Mouse (Mus musculus) layer of hippocampus, postnatal 25 days (tissue): ENCODE data around the gene 1810055G02Rik. TPM values are rescaled to one million over a fixed set of nuclear protein-coding genes. Genes with fewer than 3 reads are reported as not detected.
A peak's percentile ranks its signal among the peaks of the same experiment; 100 is the strongest.

ENCODE experiments used
- DNase-seq, 2 experiments: peaks; one replicate each; pipeline ENCODE4 v3.0.0; 2022; ENCODE audit warnings: mixed read lengths in 2 of 2, low spot score in 1 of 2; ENCODE audit errors: extremely low spot score in 1 of 2
- total RNA-seq, 2 experiments: library from RNA; stranded (reverse); gene quantifications; 2 replicates each; pipeline ENCODE4 v1.2.3; 2021

The 1810055G02Rik gene
- total RNA-seq, 2 experiments from 2014 or later, result 28.3 to 28.6 TPM

DNA sequence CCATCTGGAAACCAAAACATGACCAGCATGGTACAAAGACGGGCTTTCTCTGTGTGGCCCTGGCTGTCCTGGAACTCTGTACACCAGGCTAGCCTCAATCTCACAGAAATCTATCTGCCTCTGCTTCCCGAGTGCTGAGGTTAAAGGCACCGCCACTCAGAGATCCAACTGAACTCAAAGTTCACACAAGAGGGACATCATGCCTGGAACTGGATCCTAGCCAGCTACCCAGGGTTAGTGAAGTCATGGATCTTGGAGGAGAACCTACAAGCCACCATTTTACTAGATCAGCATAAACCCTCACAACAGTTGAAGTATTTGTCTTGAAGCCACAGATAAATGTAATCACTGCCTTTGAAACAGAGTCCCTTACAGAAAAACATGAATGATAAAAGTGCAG is 27.9 kb downstream of the 1810055G02Rik start:
- no peak for DNase-seq

DNA sequence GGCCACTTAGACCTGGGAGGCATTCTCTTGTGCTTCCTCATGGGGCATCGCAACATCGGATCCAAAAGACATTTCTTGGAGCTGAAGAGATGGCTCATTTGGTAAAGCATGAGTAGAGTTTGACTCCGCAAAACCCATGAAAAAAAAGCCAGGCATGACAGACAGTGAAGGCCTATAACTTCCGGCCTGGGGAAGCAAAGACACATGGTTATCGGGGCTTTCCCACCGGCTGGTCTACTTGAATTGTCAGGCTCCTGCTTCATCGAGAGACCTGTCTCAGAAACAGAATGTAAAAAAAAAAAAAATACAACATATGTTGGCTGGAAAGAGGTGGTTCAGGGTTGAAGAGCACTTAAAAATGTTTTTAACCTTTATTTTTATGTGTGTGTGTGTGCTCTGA is 31.6 kb downstream of the 1810055G02Rik start:
- no peak for DNase-seq

DNA sequence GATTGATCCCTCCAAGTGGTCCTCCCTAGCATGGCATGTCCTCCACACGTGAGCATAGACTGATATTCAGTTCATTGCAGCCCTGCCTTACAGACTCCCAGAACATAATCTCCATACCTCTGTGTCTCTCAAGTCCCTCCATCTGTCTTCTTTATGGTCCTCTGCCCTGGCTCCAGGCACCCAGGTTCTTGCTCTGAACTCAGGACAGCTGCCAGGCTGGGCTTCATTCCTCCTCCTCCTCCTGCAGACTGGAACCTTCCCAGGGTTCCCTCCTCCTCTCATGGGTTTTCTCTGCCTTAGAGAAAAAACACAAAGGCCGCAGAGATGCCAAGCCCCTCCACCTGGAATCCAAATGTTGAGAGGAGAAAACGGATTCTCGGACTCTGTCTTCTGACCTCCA is 34.6 kb downstream of the 1810055G02Rik start:
- no peak for DNase-seq

DNA sequence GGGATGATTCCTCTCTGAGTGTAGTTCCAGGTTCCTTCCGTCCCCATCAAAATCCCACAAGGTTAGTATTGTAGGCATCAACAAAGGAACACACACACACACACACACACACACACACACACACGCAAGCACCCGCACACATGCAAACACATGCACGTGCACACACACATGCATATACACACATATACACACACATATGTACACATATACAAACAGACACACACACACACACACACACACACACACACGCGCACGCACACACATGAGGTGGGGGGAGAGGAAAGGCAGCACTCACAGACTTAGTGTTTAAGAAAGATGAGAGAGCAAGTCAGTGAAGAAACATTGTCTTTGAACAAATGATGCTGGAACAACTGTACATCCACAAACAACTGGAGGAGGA is 35.3 kb downstream of the 1810055G02Rik start:
- DNase-seq, result no peak

DNA sequence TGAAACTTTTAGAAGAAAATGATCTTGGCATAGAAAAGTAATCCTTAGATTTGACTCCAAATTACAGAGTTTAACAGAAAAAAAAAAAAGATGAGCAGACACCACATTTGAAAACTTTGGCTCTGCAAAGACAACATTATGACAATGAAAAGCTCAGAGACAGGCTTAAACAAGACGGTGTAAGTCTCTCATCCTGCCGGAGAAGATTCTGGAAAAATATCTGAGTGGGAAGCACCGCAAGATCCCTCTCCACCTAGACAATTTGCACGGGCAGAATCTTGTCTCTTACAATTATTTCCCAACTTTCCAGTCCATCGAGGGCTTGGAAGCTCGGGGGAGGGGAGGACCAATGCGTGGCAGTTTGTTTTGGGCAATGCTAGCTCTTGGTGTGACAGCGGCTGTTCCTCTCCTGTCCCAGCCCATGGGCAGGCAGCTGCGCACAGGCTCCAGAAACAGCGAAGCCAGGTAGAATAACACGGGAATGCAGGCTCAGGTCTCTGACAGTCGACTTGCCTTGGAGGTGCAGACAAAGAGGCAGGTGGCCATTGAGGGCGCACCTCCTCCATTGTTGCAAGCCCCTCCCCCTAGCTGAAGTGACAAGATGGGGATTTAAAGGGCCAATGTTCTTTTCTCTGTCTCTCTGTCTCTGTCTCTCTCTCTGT is 35.9 kb downstream of the 1810055G02Rik start:
- peak; percentile 55 to 62 for DNase-seq

DNA sequence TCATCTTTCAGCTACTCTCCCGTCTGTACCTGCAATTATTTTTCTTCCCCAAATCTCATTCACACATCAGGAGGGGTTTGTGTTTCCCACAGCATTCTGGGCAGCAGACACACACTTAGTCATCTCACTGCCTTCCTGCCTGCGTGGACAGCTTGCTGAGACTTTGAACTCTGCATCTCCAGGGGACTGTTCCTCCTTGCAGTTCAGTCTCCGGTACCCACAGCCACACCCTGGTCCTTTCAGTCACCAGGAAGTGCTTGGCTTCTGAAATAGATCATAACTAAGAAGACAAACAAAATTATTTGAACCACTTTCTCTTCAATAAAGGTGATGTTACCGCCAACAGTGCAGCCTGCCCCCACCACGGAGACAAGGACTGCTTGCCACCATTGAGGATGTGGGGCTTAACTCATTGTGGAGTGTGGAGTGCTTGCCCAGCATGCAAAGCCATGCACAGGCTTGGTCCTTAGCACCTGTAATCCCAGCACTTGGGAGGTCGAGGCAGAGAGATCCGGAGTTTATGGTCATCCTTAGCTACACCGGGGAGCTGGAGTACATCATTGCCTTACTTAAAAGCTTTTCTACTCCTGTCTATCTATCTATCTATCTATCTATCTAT is 44.6 kb downstream of the 1810055G02Rik start:
- DNase-seq, result no peak

DNA sequence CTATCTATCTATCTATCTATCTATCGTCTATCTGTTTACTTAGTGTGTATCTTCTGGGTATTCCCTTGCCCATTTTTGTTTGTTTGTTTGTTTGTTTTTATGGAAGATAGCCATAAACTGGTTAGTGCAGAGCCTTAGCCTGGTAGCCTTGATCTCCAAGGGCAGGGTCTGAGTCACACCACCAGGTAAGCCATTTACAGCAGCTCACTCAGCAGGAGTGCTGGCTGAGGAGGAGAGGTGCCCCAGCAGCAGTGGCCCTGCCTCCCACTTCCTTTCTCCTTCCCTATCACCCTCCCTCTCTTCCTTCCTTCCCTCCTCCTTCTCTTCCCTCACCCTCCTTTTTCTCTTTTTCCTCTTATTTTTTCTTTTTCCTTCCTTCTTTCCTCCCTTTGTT is 45.1 kb downstream of the 1810055G02Rik start:
- DNase-seq, result no peak

DNA sequence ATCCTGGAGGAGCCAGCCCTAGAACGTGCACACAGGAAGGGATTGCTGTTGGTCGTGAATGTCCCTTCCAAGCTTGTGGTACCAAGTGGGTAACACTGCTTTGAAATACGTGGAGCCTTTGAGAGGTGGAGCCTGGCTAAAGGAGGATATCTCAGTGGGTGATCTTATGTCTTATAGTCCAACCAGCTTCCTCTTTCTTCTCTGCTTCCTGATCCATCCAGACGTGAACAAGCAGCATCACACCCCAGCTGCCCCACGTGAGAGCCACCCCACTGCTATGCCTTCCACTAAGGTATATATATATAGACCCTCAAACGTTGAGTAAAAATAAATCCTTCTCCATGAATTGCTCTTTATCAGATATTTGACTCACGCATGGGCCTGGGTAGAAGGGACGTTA is 45.6 kb downstream of the 1810055G02Rik start:
- no peak for DNase-seq

DNA sequence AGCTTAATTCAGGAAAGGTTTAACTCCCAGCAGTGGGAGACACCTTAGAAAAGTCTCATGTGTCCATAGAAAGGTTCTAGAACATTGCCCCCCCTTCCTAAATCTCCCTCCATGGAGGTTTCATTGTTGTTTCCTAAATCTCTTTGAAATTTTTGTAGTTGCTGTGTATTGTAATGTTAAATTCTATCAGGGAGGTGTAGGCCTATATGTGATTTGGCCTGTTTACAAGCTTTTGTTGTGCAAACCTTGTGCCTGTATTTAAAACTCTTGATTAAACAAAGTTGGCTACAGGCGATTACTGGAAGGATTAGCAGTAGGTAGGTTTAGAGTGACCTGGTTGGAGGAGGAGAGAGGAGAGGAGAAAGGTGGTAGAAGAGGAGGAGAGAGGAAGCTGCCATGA is 49.8 kb downstream of the 1810055G02Rik start:
- no peak for DNase-seq

DNA sequence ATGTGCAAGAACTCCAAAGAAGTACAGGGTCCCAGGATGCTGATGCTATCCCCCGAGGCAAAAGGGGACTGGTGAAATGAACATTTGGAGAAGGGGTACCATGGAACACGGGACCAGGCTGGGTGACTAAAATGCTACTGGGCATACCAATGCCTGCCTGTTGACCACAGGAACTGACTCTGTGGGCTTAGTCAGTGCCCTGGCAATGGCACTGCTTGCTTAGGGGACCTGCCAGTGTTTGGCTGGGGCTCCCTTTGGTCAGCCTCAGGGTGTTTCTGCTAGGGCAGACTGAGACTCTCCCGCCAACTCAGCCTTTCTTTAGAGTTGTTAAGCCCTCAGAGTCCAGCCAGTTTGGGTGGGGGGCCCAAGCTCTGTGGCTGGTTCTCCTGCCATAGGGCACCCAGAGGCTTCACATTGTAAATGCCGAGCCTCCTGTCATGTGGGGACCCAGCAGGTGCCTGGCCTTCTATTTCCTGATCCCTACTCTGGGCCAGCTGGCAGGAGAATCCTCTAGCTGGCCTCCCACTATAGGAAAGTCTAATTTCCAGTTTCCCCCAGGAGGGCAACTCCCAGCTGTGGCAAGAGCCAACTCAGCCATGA is 57.2 kb downstream of the 1810055G02Rik start:
- no peak for DNase-seq

DNA sequence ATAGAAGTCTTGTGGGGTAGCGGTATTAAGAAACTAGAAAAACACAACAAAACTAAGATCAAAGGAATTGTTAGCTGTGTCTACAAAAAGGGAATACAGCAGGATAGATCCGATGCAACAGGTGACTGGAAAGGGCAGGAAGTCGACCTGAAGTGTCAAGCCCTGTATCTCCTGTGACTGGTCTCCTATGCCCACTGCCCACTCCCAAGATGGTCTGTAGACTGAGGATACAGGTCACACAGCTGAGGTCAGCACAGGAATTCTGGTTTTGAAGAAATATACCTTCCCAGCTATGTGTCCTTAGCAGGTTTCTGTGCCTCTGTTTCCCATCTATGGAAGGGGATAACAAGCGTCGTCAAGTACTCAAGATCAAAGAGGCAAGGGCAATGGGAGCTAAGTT is 58.3 kb downstream of the 1810055G02Rik start:
- no peak for DNase-seq

DNA sequence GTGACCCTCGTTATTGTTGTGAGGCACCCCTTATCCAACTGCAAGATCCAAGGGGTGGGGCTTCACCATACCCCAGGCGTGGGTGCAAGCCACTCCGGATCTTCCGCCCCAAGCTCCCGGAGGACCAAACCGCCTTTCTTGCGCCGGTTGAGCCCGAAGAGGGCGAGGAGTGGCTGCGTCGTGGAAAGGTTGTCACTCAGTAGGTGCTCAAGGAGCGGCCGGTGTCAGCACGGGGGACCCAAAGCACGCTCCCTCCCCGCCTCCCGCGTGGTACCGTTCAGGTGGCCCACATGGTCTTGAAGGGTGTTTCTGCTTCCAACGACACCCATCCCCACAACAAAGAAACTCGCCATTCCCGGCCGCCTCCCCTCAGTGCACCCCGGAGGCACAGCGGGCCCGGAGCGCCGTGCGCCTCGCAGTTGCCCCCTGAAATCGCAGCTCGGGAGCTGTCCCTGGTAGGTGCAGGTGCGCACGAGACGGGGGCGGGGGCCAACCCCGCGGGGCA is 59.2 kb downstream of the 1810055G02Rik start, which contains the start of gene Kmt5b:
Gene Kmt5b (plus strand): TSS at position 146 of the 505 bp plus-strand sequence.
- peak in 1 of 2 experiments; percentile 70 for DNase-seq

Other genes starting within 250 kb of the 1810055G02Rik start
- 10 to 100 TPM; 79.6 to 91.7 TPM for gene Ppp6r3, start 132.5 kb upstream of the 1810055G02Rik start, total RNA-seq
- 10 to 100 TPM; 10.3 to 10.9 TPM for gene Lrp5, start 21.7 kb upstream of the 1810055G02Rik start, total RNA-seq
- gene Kmt5b, start 59.1 kb downstream of the 1810055G02Rik start, total RNA-seq, result 10 to 100 TPM; 51.6 to 55.2 TPM
- 10 to 100 TPM; 78.4 to 97.2 TPM for gene Chka, start 143.5 kb downstream of the 1810055G02Rik start, total RNA-seq
- gene Tcirg1, start 198.8 kb downstream of the 1810055G02Rik start, total RNA-seq, result 10 to 100 TPM; 17.3 to 21.5 TPM
- 100 to 1,000 TPM; 134 to 151 TPM for gene Ndufs8, start 204.5 kb downstream of the 1810055G02Rik start, total RNA-seq
- 1 to 10 TPM; 3.5 to 4.4 TPM for gene Aldh3b1, start 221.5 kb downstream of the 1810055G02Rik start, total RNA-seq
- 10 to 100 TPM; 16.7 to 20.6 TPM for gene Unc93b1, start 226.9 kb downstream of the 1810055G02Rik start, total RNA-seq